Mouse (Mus musculus) spleen, postnatal 36 days (tissue): ENCODE data around the gene Tnfrsf4.

ENCODE experiments used
- DNase-seq, 2 experiments: peaks; one replicate each; pipeline ENCODE4 v3.0.0; 2022; ENCODE audit warnings: low spot score in 2 of 2, mixed read lengths in 1 of 2

Gene Tnfrsf4

GRCm38 (mm10) chr4:156028580-156028979, 14.9 kb downstream of the Tnfrsf4 start:
- no peak for DNase-seq

GRCm38 (mm10) chr4:156030651-156031118, 17.0 kb downstream of the Tnfrsf4 start:
- no peak for DNase-seq

GRCm38 (mm10) chr4:156031255-156031592, 17.6 kb downstream of the Tnfrsf4 start:
- no peak for DNase-seq

- peak; percentile 71 to 78 for DNase-seq
Measured at GRCm38 (mm10) chr4:156031593-156032391, 18.1 kb downstream of the Tnfrsf4 start.

- no peak for DNase-seq
Measured at GRCm38 (mm10) chr4:156032856-156033255, 19.2 kb downstream of the Tnfrsf4 start.

DNA sequence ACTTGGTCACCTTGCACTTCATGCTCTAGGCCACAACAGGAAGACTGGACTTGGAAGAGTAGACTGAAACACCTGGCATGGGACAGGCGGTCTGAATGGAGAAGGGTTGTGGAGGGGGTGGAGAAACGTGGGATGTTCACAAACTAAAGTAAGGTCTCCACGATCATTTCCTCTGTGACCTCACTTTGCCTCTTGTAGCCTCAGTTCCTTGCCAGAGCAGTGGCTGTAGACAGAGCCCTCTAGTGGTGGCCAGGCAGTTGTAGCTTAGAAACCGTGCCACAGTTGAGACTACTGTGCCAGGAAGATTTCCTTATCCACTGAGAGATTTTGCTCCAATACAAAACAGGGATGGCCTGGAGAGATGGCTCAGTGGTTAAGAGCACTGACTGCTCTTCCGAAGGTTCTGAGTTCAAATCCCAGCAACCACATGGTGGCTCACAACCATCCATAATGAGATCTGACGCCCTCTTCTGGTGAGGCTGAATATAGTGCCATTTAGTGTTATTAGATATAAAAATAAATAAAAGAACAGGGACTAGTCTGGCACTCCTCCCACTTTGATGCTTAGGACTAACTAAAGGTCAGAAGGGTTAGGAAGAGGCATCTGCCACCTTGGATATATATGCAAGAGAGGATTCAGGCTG, 20.0 kb downstream of the Tnfrsf4 start:
- peak; percentile 65 to 67 for DNase-seq

DNA sequence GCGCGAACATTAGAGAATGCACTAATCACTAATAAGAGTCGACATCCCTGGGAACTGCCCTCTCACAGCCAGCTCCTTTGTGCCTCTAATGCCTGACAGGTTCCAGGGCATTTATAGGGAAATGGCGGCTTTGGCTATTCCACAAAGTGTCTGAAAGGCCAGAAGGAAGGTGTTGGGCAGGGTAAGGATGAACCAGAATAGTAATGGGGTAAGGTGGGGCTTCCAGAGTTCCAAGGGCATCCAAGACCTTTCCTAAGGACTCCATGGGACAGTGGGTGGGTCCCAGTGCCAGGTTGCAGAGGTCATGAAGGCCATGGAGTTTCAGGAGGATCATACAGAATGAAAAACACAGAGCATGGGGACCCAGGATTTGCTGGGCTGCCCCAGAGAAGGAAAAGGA, 20.7 kb downstream of the Tnfrsf4 start:
- no peak for DNase-seq

- DNase-seq, result no peak
Measured at GRCm38 (mm10) chr4:156034901-156035300, 21.3 kb downstream of the Tnfrsf4 start.

GRCm38 (mm10) chr4:156044754-156045153, 31.1 kb downstream of the Tnfrsf4 start:
- no peak for DNase-seq

DNA sequence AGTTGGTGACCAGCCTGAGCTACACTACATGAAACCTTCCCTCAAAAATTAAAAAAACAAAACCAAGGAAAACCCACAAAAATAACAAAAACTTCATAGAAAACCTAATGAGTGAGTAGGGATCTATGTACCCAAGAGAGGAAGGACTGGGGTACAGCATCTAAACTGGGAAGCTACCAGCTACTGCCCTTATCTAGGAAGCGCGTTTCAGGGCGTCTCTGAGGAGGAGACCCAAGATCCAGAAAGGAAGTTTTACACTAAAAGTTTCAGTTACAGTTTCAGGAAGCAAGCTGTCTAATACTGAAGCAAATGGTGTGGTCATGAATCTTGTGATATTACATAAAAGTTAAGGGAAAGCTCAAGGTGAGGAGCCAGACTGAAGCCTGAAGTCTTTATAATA, 36.1 kb downstream of the Tnfrsf4 start:
- no peak for DNase-seq

DNA sequence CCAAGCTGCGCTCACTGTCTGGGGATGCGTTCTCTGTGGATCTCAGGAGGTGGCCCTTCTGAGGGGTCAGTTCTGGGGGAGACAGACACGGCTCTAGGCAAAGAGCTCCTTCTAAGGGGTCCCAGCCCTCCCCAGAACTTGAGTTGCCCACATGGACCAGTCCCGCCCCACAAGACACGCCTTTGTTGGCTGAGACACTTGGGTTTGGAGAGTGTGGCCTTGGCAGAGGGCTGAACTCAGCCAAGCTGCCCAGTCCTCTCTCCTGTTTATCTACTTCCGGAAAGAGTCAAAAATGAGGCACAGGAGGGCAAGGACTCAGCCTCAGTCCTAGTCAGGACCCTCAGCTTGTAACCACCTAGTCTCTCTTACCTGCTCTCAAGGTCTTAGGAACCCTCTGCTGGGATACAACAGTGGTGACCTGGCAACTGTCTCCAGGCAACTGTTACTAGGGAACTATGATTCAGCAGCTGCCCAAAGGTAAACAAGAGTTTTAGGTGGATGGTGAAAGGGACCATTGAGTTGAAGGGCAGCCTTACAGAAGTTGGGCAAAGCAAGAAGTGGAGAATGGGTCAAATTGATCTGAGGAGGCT, 36.8 kb downstream of the Tnfrsf4 start:
- no peak for DNase-seq

DNA sequence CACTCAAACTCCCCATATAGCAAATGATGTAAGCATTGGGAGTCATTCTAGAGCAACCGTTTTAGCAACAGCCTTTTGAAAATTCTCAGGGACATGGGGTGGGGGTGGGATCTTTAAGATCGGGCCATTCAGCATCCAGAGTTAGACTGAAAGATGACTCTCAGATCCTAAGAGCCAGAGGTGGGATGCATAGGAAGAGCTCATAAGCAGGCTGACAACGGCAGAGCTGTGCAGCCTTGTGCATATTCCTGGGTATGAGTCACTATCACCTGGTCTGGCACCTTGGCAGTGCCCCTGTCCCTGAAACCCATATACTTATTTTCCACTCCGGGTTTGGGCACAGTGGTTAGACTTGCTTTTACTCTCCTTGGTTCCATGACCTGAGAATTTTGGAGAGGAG, 39.5 kb downstream of the Tnfrsf4 start:
- DNase-seq, result no peak

GRCm38 (mm10) chr4:156054130-156054529, 40.5 kb downstream of the Tnfrsf4 start:
- DNase-seq, result no peak

GRCm38 (mm10) chr4:156054606-156055005, 41.0 kb downstream of the Tnfrsf4 start:
- no peak for DNase-seq

DNA sequence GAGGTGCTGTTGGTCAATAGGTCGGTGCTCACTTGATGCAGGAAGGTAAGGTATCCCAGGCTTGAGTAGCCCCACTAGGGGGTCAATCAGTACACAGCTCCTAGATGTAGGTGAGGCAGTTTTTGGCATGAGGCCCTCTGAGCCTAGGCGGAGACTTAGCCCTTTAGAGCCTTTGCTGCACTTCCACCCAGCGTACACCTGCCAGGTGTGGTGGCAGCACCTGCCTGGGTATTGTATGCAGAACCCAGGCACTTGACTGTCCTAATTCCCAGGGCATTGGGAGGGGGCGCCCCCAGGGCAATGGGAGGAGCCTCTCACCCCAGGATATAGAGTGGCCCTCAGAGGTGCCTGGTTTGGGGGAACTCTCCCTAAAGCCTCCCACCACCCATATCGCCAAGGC, 41.5 kb downstream of the Tnfrsf4 start:
- DNase-seq, result no peak

GRCm38 (mm10) chr4:156057702-156058101, 44.1 kb downstream of the Tnfrsf4 start:
- DNase-seq, result no peak

DNA sequence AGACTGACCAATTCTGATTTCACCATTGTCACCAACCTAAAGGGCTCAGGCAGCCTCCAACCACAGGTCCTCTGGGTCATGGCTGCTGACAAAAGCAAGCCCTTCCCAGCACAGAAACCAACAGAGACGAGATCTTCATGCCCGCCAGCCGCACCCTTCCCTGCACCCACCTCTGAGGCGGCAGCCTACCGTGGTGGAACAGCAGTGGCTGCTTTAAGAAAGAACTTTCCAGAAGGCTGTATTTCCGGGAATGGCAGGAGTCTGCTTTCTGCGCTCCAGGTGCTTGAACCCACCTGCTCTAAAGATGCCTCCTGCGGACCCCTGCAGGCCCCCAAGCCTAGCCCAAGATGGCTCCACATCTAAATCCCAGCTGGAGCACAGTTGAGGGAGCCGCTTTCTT, 45.2 kb downstream of the Tnfrsf4 start:
- no peak for DNase-seq

DNA sequence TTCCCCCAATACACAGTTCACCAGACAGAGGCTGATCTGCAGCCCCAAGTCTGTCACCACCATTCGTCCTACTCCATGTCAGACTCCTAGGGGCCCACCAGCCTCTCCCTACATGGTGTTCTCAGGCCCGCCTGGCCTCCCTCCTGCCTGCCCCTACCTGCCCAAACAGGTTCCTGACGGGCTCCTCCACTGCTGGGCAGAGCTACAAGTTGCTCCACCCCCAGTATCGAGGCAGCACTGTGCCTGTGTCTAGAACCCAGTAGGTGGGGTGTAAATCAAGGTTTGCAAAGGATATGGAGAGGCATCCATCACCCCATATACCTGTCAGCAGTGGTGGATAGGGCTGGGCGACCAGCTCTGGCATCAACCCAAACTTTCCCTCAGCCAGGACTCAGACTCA, 45.6 kb downstream of the Tnfrsf4 start, which contains the start of gene Ttll10:
TSS of gene Ttll10 (minus strand) at position 154 of the 400 bp plus-strand sequence.
- no peak for DNase-seq

DNA sequence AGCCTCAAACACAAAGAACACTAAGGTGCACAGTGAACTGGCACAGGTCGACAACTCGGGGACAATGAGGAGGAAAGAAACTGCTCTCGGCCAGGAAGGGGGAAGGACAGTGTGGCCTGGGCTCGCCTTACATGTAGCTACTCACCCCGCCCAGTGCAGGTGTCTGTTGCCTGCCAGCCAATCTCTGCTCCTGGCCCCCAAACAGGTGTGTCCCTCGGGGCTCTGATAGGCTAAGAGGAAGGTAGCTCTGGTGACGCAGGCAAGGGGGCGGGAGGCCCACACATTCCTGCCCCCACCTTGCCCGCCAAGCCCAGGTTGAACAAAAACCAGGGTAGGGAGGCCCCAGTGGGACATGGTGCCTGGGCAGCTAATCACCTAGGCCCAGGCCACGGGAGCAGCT, 46.1 kb downstream of the Tnfrsf4 start:
- no peak for DNase-seq

- no peak for DNase-seq
Measured at GRCm38 (mm10) chr4:156063861-156064509, 50.3 kb downstream of the Tnfrsf4 start.

GRCm38 (mm10) chr4:156064510-156064897, 50.9 kb downstream of the Tnfrsf4 start:
- DNase-seq, result no peak

- no peak for DNase-seq
Measured at GRCm38 (mm10) chr4:156065156-156065894, 51.7 kb downstream of the Tnfrsf4 start.
